Mouse (Mus musculus) liver, embryonic 16.5 days (tissue): ENCODE results near the gene Tescl. TPM values are rescaled to one million over a fixed set of nuclear protein-coding genes. Genes with fewer than 3 reads are reported as not detected.

Experiments
- ATAC-seq: fragments of 200-750 bp; cut with Nextera tagmentation; 2 replicates; pipeline ENCODE4 v1.8.0; 2017; ENCODE audit warnings: low read depth, mild to moderate bottlenecking, moderate number of reproducible peaks, moderate library complexity
- H3K27ac ChIP-seq: fragments of 300-500 bp; sonication (generic); 2 replicates; pipeline ENCODE4 v1.5.1; 2014; ENCODE audit warnings: mild to moderate bottlenecking, low read length
- H3K27me3 ChIP-seq: fragments of 300-500 bp; sonication (generic); 2 replicates; pipeline ENCODE4 v1.6.1; 2014; ENCODE audit warnings: low read depth, low read length, mixed read lengths; ENCODE audit not compliant: control insufficient read depth, insufficient read depth
- H3K36me3 ChIP-seq: fragments of 300-500 bp; sonication (generic); 2 replicates; pipeline ENCODE4 v1.6.1; 2014; ENCODE audit warnings: mild to moderate bottlenecking; ENCODE audit not compliant: control insufficient read depth, insufficient read depth
- H3K4me1 ChIP-seq: fragments of 300-500 bp; sonication (generic); 2 replicates; pipeline ENCODE4 v1.6.1; 2014; ENCODE audit warnings: low read depth, low read length, mixed read lengths; ENCODE audit not compliant: control insufficient read depth
- H3K4me2 ChIP-seq: fragments of 300-500 bp; sonication (generic); 2 replicates; pipeline ENCODE4 v1.6.1; 2014; ENCODE audit warnings: low read depth, low read length, mixed read lengths
- H3K4me3 ChIP-seq: fragments of 300-500 bp; sonication (generic); 2 replicates; pipeline ENCODE4 v1.5.1; 2014; ENCODE audit warnings: low read depth, mild to moderate bottlenecking, low read length
- H3K9ac ChIP-seq: fragments of 300-500 bp; sonication (generic); 2 replicates; pipeline ENCODE4 v1.6.1; 2014; ENCODE audit warnings: low read depth, low read length
- H3K9me3 ChIP-seq: fragments of 300-500 bp; sonication (generic); replicated peaks from 2 replicates; pipeline ENCODE4 v1.6.1; 2016; ENCODE audit warnings: low read length; ENCODE audit not compliant: control insufficient read depth
- WGBS: fragments of 180-500 bp; shearing (Covaris S2); extraction: QIAGEN DNeasy Blood & Tissue Kit; methylation state at CpG from one replicate; pipeline ENCODE4 v1.1.7; 2014; ENCODE audit not compliant: insufficient replicate concordance; 5-methylcytosine and 5-hydroxymethylcytosine counted together
- polyA plus RNA-seq: library from polyadenylated mRNA; unstranded; fragments of >200 nt; fragmentation: Nextera tagmentation; extraction: Ambion mirVana; gene quantifications from 2 replicates; pipeline ENCODE4 v1.2.1, GENCODE M21; 2015

Gene Tescl
- not detected in 2 replicates for polyA plus RNA-seq

DNA sequence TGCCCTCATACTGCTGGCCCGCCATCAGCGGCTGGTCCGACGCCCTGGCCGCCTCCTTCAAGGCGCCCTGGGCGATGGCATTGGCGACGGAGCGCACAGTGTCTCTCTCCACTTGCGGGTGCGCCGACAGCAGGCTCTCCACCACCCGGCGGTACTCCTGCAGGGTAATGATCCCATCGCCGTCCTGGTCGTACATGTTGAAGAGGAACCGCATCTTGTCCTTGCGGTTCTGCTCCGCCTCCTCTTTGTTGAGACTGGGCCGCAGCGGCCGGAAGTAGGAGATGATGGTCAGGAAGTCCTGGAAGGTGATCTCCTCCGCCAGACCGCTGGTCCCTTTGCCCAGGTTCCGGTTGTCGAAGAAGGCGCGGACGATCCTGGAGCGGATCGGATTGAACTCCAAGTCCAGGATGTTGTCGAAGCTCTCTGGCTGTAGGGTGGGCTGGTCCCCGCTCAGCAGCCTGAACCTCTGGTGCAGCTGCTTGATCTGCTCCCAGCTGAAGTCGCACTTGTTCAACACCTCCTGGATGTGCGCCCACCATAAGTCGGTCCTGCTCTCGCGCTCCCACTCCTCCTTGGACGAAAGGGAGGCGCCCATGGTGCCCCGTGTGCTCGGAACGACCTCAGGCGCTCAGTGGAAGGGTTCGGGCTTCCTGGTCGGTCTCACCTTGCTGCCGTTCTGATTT lies at the start of gene Tescl:
TSS of gene Tescl (minus strand) at position 633 of the 683 bp plus-strand sequence.
- 28% methylated on average over 49 of the region's 49 CpGs for WGBS
- Histone ChIP-seq H3K27ac (no peak within 1 kb of the TSS), H3K4me1 (no peaks in the 10 kb centered on the region), H3K9ac (no peak within 1 kb of the TSS), H3K4me3 (no peak within 1 kb of the TSS), H3K4me2 (no peak within 1 kb of the TSS), H3K9me3 (no peaks in the 10 kb centered on the region), H3K36me3 (no peaks in the 10 kb centered on the region), H3K27me3 (peaks cover 16% of the 10 kb centered on the region)
- ATAC-seq: no peak

- Histone ChIP-seq H3K27ac (peak overlapping the region; percentile 76), H3K36me3 (peaks cover 87% of the 10 kb centered on the region), H3K9ac (peak overlapping the region; percentile 15; the same call in 1 of the 2 replicates), H3K27me3 (no peaks in the 10 kb centered on the region), H3K4me3 (no peak overlapping the region), H3K4me2 (no peak overlapping the region), H3K4me1 (peaks cover 74% of the 10 kb centered on the region), H3K9me3 (no peaks in the 10 kb centered on the region)
- WGBS: 78% methylated on average over 16 of the region's 16 CpGs
- no peak for ATAC-seq
Observed at GRCm38 (mm10) chr7:24382730-24383372, 49.1 kb upstream of the Tescl start.

GRCm38 (mm10) chr7:24380370-24380769 lies 46.6 kb upstream of the Tescl start:
- no peak for ATAC-seq
- no peaks in the 10 kb centered on the region for H3K27me3 ChIP-seq
- H3K36me3 ChIP-seq: peaks cover 84% of the 10 kb centered on the region
- H3K4me2 ChIP-seq: no peak overlapping the region; the same call in 1 of the 2 replicates
- H3K4me1 ChIP-seq: peaks cover 91% of the 10 kb centered on the region
- peak overlapping the region; percentile 41; the same call in 1 of the 2 replicates for H3K9ac ChIP-seq
- peak overlapping the region; percentile 98 for H3K27ac ChIP-seq
- H3K4me3 ChIP-seq: no peak overlapping the region
- no peaks in the 10 kb centered on the region for H3K9me3 ChIP-seq
- WGBS: 68% methylated on average over 2 of the region's 2 CpGs

DNA sequence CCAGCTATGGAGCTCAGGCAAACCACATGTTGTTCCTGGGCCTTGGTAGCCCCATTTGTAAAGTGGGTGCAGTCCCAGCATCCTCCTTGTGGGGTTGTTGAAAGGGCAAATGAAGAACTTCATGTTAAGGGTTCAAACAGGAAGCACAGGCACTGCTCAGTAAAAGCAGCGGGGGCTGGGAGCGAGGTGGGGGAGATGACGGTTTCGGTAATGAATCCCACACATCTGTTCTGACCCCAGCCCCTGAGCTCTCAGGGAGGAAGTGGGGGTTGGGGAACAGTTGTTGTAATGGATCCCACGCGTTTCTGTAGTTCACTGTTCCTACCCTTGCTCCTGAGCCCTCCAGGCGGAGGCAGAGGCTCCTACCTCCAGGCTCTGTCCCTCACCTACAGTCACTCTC lies 46.2 kb upstream of the Tescl start:
- H3K9me3 ChIP-seq: no peaks in the 10 kb centered on the region
- ATAC-seq: no peak
- H3K36me3 ChIP-seq: peaks cover 80% of the 10 kb centered on the region
- no peak overlapping the region; the same call in 1 of the 2 replicates for H3K4me2 ChIP-seq
- peak overlapping the region; percentile 98 for H3K27ac ChIP-seq
- H3K27me3 ChIP-seq: no peaks in the 10 kb centered on the region
- no peak overlapping the region for H3K4me3 ChIP-seq
- H3K4me1 ChIP-seq: peaks cover 90% of the 10 kb centered on the region
- peak overlapping the region; percentile 41 for H3K9ac ChIP-seq
- 57% methylated on average over 7 of the region's 7 CpGs for WGBS

GRCm38 (mm10) chr7:24378049-24378701 lies 44.4 kb upstream of the Tescl start:
- peak overlapping the region; percentile 65 for H3K4me3 ChIP-seq
- H3K27me3 ChIP-seq: no peaks in the 10 kb centered on the region
- peaks cover 70% of the 10 kb centered on the region for H3K36me3 ChIP-seq
- peak overlapping the region; percentile 85 for H3K4me2 ChIP-seq
- H3K4me1 ChIP-seq: peaks cover 86% of the 10 kb centered on the region
- peak overlapping the region; percentile 94 for H3K9ac ChIP-seq
- peak overlapping the region; percentile 98 for H3K27ac ChIP-seq
- no peaks in the 10 kb centered on the region for H3K9me3 ChIP-seq
- WGBS: 74% methylated on average over 10 of the region's 10 CpGs
- ATAC-seq: no peak

DNA sequence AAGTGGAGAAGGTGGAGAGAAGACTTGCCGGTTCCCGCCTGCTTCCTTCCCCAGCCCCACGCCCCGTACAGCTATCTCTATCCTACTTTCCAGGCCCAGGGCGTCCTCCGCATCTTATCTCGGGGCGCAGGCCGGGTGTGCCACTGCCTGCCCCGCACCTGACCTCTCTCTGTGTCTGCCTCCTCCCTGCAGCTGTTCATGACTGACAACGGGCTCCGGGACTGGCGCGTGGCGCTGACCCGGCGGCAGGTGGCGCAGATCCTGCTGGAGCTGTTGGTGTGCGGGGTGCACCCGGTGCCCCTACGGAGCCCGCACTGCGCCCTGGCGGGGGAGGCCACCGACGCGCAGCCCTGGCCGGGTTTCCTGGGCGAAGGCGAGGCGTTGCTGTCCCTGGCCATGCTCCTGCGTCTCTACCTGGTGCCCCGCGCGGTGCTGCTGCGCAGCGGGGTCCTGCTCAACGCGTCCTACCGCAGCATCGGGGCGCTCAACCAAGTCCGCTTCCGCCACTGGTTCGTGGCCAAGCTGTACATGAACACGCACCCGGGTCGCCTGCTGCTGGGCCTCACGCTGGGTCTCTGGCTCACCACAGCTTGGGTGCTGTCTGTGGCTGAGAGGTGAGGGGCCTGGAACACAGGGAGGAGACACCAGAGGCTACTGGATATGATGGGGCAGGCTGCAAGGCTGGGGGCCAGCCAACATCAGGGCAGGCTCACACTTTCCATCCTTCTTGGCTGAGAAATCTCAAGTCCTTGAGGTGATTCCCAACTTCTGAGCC lies 43.5 kb upstream of the Tescl start:
- Histone ChIP-seq H3K27ac (peak overlapping the region; percentile 100), H3K4me1 (peaks cover 83% of the 10 kb centered on the region), H3K27me3 (no peaks in the 10 kb centered on the region), H3K4me3 (peak overlapping the region; percentile 65), H3K9ac (peak overlapping the region; percentile 94), H3K9me3 (no peaks in the 10 kb centered on the region), H3K4me2 (peak overlapping the region; percentile 85), H3K36me3 (peaks cover 62% of the 10 kb centered on the region)
- ATAC-seq: peak; percentile 96
- WGBS: 11% methylated on average over 47 of the region's 49 CpGs

DNA sequence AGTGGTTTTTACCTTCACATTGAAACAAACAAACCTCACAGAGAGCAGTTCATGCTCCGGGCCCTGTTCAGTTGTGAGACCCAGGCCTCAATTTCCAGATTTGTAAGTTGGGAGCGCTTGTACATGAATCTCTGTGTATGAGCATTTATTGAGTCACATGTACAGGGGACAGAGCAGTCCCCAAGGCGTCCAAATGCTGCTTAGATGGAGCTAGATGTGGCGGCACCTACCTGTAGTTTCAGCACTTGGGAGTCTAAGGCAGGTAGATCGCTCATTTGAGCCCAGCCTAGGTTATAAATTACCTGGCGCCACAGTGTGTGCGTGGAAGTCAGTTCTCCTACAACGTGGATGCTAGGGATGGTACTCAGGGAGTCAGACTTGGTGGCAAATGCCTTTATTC lies 42.7 kb upstream of the Tescl start:
- peaks cover 74% of the 10 kb centered on the region for H3K4me1 ChIP-seq
- H3K4me2 ChIP-seq: peak overlapping the region; percentile 85
- H3K9me3 ChIP-seq: no peaks in the 10 kb centered on the region
- ATAC-seq: no peak
- H3K36me3 ChIP-seq: peaks cover 54% of the 10 kb centered on the region
- WGBS: 54% methylated on average over 8 of the region's 8 CpGs
- H3K27me3 ChIP-seq: no peaks in the 10 kb centered on the region
- H3K4me3 ChIP-seq: peak overlapping the region; percentile 65
- H3K9ac ChIP-seq: peak overlapping the region; percentile 75
- H3K27ac ChIP-seq: peak overlapping the region; percentile 100

DNA sequence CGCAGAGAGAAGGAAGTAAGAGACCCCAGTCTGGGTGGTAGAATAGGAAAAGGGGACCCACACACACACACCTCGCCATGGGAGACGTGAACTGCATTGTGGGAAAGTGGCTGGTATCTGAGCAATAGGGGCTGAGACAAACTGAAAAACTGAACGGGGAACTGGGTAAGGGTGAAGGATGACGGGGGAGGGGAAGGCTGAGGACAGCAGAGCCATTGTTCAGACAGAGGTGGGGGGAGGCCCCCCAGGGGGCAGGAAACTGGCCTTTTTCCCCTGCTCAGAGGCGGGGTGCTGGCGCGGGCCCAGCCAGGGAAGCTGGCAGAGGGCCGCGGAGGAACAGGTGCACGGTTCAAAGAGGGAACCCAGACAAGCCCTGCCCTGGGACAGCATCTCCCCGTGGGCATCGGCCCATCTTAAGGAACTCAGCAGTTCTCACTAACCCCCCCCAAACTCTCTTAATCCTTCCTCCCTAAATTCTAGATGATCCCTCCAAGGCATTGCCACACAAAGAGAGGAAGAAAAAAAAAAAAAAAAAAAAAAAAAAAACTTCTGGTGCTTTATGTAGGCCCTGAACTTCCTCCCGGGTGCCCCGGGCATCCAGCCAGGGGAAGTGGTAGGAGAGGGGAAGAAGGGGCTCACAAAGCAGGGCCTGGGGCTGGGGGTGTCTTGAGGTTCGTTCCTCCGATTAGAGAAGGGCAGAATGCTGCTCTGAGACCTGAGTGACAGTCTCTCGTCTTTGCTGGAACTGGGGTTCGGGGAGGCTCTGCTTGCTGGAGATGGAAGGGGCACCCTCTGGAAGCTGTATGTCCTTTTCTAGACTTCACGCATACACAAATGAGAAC lies 40.0 kb upstream of the Tescl start:
- Histone ChIP-seq H3K4me3 (peak overlapping the region; percentile 89), H3K36me3 (peaks cover 27% of the 10 kb centered on the region), H3K4me2 (peak overlapping the region; percentile 95), H3K4me1 (peaks cover 62% of the 10 kb centered on the region), H3K9me3 (no peaks in the 10 kb centered on the region), H3K27ac (peak overlapping the region; percentile 100), H3K9ac (peak overlapping the region; percentile 96), H3K27me3 (no peaks in the 10 kb centered on the region)
- 9% methylated on average over 20 of the region's 20 CpGs for WGBS
- ATAC-seq: no peak
